Mouse (Mus musculus) left cerebral cortex, adult 8-10 months (tissue): ENCODE results near the gene Zbtb7b. TPM values are rescaled to one million over a fixed set of nuclear protein-coding genes. Genes with fewer than 3 reads are reported as not detected.

ENCODE experiments used
- DNase-seq, 2 experiments: peaks; one replicate each; pipeline ENCODE4 v3.0.0; 2022; ENCODE audit warnings: low spot score in 2 of 2
- total RNA-seq, 4 experiments: library from RNA; stranded (reverse); gene quantifications; 2 replicates each; pipeline ENCODE4 v1.2.4; 2022

Gene Zbtb7b
- total RNA-seq, 4 experiments from 2014 or later: 11.3 to 20.3 (median 15.8) TPM

GRCm38 (mm10) chr3:89365486-89366414 is 28.8 kb downstream of the Zbtb7b start:
- no peak for DNase-seq

GRCm38 (mm10) chr3:89365153-89365485 is 29.5 kb downstream of the Zbtb7b start, which contains the start of gene Dcst1:
Gene Dcst1 (minus strand): TSS chr3:89365253.
- DNase-seq: no peak

GRCm38 (mm10) chr3:89364631-89365030 is 29.9 kb downstream of the Zbtb7b start:
- no peak for DNase-seq

- DNase-seq: no peak
These were observed 32.9 kb downstream of the Zbtb7b start, which contains the start of gene Dcst2 for GRCm38 (mm10) chr3:89361675-89362074. Gene Dcst2 (plus strand): TSS chr3:89361975.

- no peak for DNase-seq
These were observed 34.3 kb downstream of the Zbtb7b start for GRCm38 (mm10) chr3:89360237-89360636.

- no peak for DNase-seq
These were observed 34.9 kb downstream of the Zbtb7b start for GRCm38 (mm10) chr3:89359630-89360029.

- DNase-seq: no peak
These were observed 38.5 kb downstream of the Zbtb7b start for GRCm38 (mm10) chr3:89356029-89356428.

- no peak for DNase-seq
These were observed 39.1 kb downstream of the Zbtb7b start for GRCm38 (mm10) chr3:89355512-89355902.

- DNase-seq: peak; percentile 73 to 83
These were observed 39.6 kb downstream of the Zbtb7b start for GRCm38 (mm10) chr3:89354816-89355511.

- no peak for DNase-seq
These were observed 43.3 kb downstream of the Zbtb7b start for GRCm38 (mm10) chr3:89351271-89351670.

- peak; percentile 84 to 88 for DNase-seq
These were observed 44.6 kb downstream of the Zbtb7b start, which contains the start of gene Adam15 for GRCm38 (mm10) chr3:89349869-89350501. Gene Adam15 (minus strand): TSS chr3:89349996.

- DNase-seq: no peak
These were observed 45.4 kb downstream of the Zbtb7b start for GRCm38 (mm10) chr3:89348911-89349868.

- DNase-seq: no peak
These were observed 46.7 kb downstream of the Zbtb7b start for GRCm38 (mm10) chr3:89347916-89348315.

GRCm38 (mm10) chr3:89346815-89347540 is 47.6 kb downstream of the Zbtb7b start:
- no peak for DNase-seq

GRCm38 (mm10) chr3:89343279-89343678 is 51.3 kb downstream of the Zbtb7b start:
- no peak for DNase-seq

- no peak for DNase-seq
These were observed 52.8 kb downstream of the Zbtb7b start for GRCm38 (mm10) chr3:89341794-89342193.

GRCm38 (mm10) chr3:89340465-89340864 is 54.1 kb downstream of the Zbtb7b start:
- peak in 1 of 2 experiments; percentile 30 for DNase-seq

GRCm38 (mm10) chr3:89339416-89339815 is 55.2 kb downstream of the Zbtb7b start:
- peak; percentile 51 to 69 for DNase-seq

- no peak for DNase-seq
These were observed 56.6 kb downstream of the Zbtb7b start, which contains the start of gene Efna4 for GRCm38 (mm10) chr3:89337721-89338578. Gene Efna4 (minus strand): TSS chr3:89338028.
